Mouse (Mus musculus) neural tube, embryonic 11.5 days (tissue): ENCODE data around the gene Ccsap. TPM values are rescaled to one million over a fixed set of nuclear protein-coding genes. Genes with fewer than 3 reads are reported as not detected.

Experiments
- ATAC-seq: fragments of 200-750 bp; cut with Nextera tagmentation; 2 replicates; pipeline ENCODE4 v1.8.0; 2017; ENCODE audit warnings: moderate number of reproducible peaks, mild to moderate bottlenecking, moderate TSS enrichment, moderate library complexity; ENCODE audit not compliant: insufficient read depth, low FRiP score, low TSS enrichment
- DNase-seq: peaks from one replicate; pipeline ENCODE4 v3.0.0-alpha.2; 2015; ENCODE audit warnings: low spot score
- H3K27ac ChIP-seq: fragments of 300-500 bp; sonication (generic); 2 replicates; pipeline ENCODE4 v1.5.1; 2014; ENCODE audit warnings: low read depth, mild to moderate bottlenecking, low read length
- H3K27me3 ChIP-seq: fragments of 300-500 bp; sonication (generic); 2 replicates; pipeline ENCODE4 v1.6.1; 2014; ENCODE audit warnings: mild to moderate bottlenecking, low read length, mixed read lengths; ENCODE audit not compliant: control insufficient read depth, insufficient read depth
- H3K36me3 ChIP-seq: fragments of 300-500 bp; sonication (generic); 2 replicates; pipeline ENCODE4 v1.6.1; 2014; ENCODE audit warnings: mild to moderate bottlenecking, low read length, moderate library complexity, mixed read lengths; ENCODE audit not compliant: control insufficient read depth, insufficient read depth
- H3K4me1 ChIP-seq: fragments of 300-500 bp; sonication (generic); 2 replicates; pipeline ENCODE4 v1.6.1; 2014; ENCODE audit warnings: low read length, mixed read lengths; ENCODE audit not compliant: control insufficient read depth, insufficient read depth
- H3K4me2 ChIP-seq: fragments of 300-500 bp; sonication (generic); 2 replicates; pipeline ENCODE4 v1.6.1; 2014; ENCODE audit warnings: low read depth, mild to moderate bottlenecking, moderate library complexity
- H3K4me3 ChIP-seq: fragments of 300-500 bp; sonication (generic); 2 replicates; pipeline ENCODE4 v1.5.1; 2014; ENCODE audit warnings: low read depth, low read length
- H3K9ac ChIP-seq: fragments of 300-500 bp; sonication (generic); 2 replicates; pipeline ENCODE4 v1.6.1; 2014; ENCODE audit warnings: mild to moderate bottlenecking, low read length
- H3K9me3 ChIP-seq: fragments of 300-500 bp; sonication (generic); 2 replicates; pipeline ENCODE4 v1.6.1; 2016; ENCODE audit warnings: low read length; ENCODE audit not compliant: control insufficient read depth
- WGBS: fragments of 180-500 bp; shearing (Covaris S2); extraction: QIAGEN DNeasy Blood & Tissue Kit; methylation state at CpG from one replicate; pipeline ENCODE4 v1.1.7; 2014; 5-methylcytosine and 5-hydroxymethylcytosine counted together
- polyA plus RNA-seq: library from polyadenylated mRNA; unstranded; fragments of >200 nt; fragmentation: Nextera tagmentation; extraction: Ambion mirVana; gene quantifications from 2 replicates; pipeline ENCODE4 v1.2.1, GENCODE M21; 2014

The Ccsap gene
- polyA plus RNA-seq, 1 experiment from 2014 or later, result 6.7 TPM

- Histone ChIP-seq H3K4me1 (no peaks in the 10 kb centered on the region), H3K27me3 (no peaks in the 10 kb centered on the region), H3K27ac (no peak overlapping the region), H3K36me3 (no peaks in the 10 kb centered on the region), H3K4me2 (no peak overlapping the region), H3K4me3 (no peak overlapping the region), H3K9me3 (no peaks in the 10 kb centered on the region), H3K9ac (no peak overlapping the region)
- ATAC-seq, result no peak
- 83% methylated on average over 9 of the region's 9 CpGs for WGBS
- no peak for DNase-seq
Observed at GRCm38 (mm10) chr8:123872048-123872447, 12.0 kb upstream of the Ccsap start.

GRCm38 (mm10) chr8:123866971-123867370, 7.0 kb upstream of the Ccsap start:
- 49% methylated on average over 5 of the region's 5 CpGs for WGBS
- Histone ChIP-seq H3K36me3 (no peaks in the 10 kb centered on the region), H3K9ac (no peak overlapping the region), H3K4me2 (no peak overlapping the region), H3K4me1 (no peaks in the 10 kb centered on the region), H3K27ac (no peak overlapping the region), H3K27me3 (peaks cover 5% of the 10 kb centered on the region; the same call in 1 of the 2 replicates), H3K4me3 (no peak overlapping the region), H3K9me3 (no peaks in the 10 kb centered on the region)
- ATAC-seq (no peak), DNase-seq (no peak)

- ATAC-seq (no peak), DNase-seq (no peak)
- H3K4me3 ChIP-seq, result no peak overlapping the region
- H3K9me3 ChIP-seq, result no peaks in the 10 kb centered on the region
- no peak overlapping the region for H3K9ac ChIP-seq
- 82% methylated on average over 7 of the region's 7 CpGs for WGBS
- H3K36me3 ChIP-seq, result no peaks in the 10 kb centered on the region
- no peaks in the 10 kb centered on the region for H3K4me1 ChIP-seq
- no peak overlapping the region for H3K4me2 ChIP-seq
- no peak overlapping the region for H3K27ac ChIP-seq
- peaks cover 9% of the 10 kb centered on the region for H3K27me3 ChIP-seq
Observed at GRCm38 (mm10) chr8:123865786-123866185, 5.8 kb upstream of the Ccsap start.

- no peak overlapping the region for H3K4me2 ChIP-seq
- no peak overlapping the region for H3K27ac ChIP-seq
- WGBS, result 83% methylated on average over 4 of the region's 4 CpGs
- peak overlapping the region; percentile 93; the same call in 1 of the 2 replicates for H3K4me3 ChIP-seq
- H3K27me3 ChIP-seq, result peaks cover 18% of the 10 kb centered on the region
- H3K9ac ChIP-seq, result no peak overlapping the region
- H3K4me1 ChIP-seq, result no peaks in the 10 kb centered on the region
- DNase-seq, result no peak
- no peaks in the 10 kb centered on the region for H3K9me3 ChIP-seq
- ATAC-seq, result no peak
- H3K36me3 ChIP-seq, result no peaks in the 10 kb centered on the region
Observed at GRCm38 (mm10) chr8:123860386-123860785, 377 bp upstream of the Ccsap start.

GRCm38 (mm10) chr8:123858941-123859647, 915 bp downstream of the Ccsap start:
- peak overlapping the region; percentile 91 for H3K4me2 ChIP-seq
- DNase-seq (peak; percentile 94), ATAC-seq (peak; percentile 92)
- no peaks in the 10 kb centered on the region for H3K4me1 ChIP-seq
- peak overlapping the region; percentile 42; the same call in 1 of the 2 replicates for H3K27ac ChIP-seq
- peaks cover 18% of the 10 kb centered on the region for H3K27me3 ChIP-seq
- peak overlapping the region; percentile 93 for H3K4me3 ChIP-seq
- WGBS, result under 1% methylated on average over 74 of the region's 79 CpGs
- no peaks in the 10 kb centered on the region for H3K36me3 ChIP-seq
- peak overlapping the region; percentile 81 for H3K9ac ChIP-seq
- no peaks in the 10 kb centered on the region for H3K9me3 ChIP-seq

GRCm38 (mm10) chr8:123858574-123858940, 1.5 kb downstream of the Ccsap start:
- Histone ChIP-seq H3K36me3 (no peaks in the 10 kb centered on the region), H3K9ac (peak overlapping the region; percentile 81), H3K27me3 (peaks cover 18% of the 10 kb centered on the region), H3K4me2 (peak overlapping the region; percentile 91), H3K27ac (no peak overlapping the region), H3K4me3 (peak overlapping the region; percentile 93), H3K9me3 (no peaks in the 10 kb centered on the region), H3K4me1 (no peaks in the 10 kb centered on the region)
- ATAC-seq (no peak), DNase-seq (no peak)
- 0% methylated on average over 17 of the region's 17 CpGs for WGBS

- Histone ChIP-seq H3K4me2 (no peak overlapping the region), H3K4me1 (no peaks in the 10 kb centered on the region), H3K27ac (no peak overlapping the region), H3K4me3 (no peak overlapping the region), H3K9ac (no peak overlapping the region), H3K36me3 (no peaks in the 10 kb centered on the region), H3K9me3 (no peaks in the 10 kb centered on the region), H3K27me3 (peaks cover 14% of the 10 kb centered on the region)
- DNase-seq, result no peak
- 66% methylated on average over 3 of the region's 3 CpGs for WGBS
- no peak for ATAC-seq
Observed at GRCm38 (mm10) chr8:123857361-123857760, 2.6 kb downstream of the Ccsap start.

GRCm38 (mm10) chr8:123854733-123855475, 5.1 kb downstream of the Ccsap start:
- Histone ChIP-seq H3K4me1 (no peaks in the 10 kb centered on the region), H3K9me3 (no peaks in the 10 kb centered on the region), H3K4me3 (no peak overlapping the region), H3K9ac (no peak overlapping the region), H3K27me3 (0 out of 2 replicates have a peak, but pooled peaks cover 2% of the 10 kb centered on the region), H3K36me3 (no peaks in the 10 kb centered on the region), H3K4me2 (no peak overlapping the region), H3K27ac (no peak overlapping the region)
- no peak for DNase-seq
- 86% methylated on average over 9 of the region's 9 CpGs for WGBS
- ATAC-seq, result no peak

GRCm38 (mm10) chr8:123854252-123854651, 5.8 kb downstream of the Ccsap start:
- H3K9ac ChIP-seq, result no peak overlapping the region
- WGBS, result 93% methylated on average over 1 of the region's 1 CpGs
- no peak overlapping the region for H3K27ac ChIP-seq
- no peak overlapping the region for H3K4me2 ChIP-seq
- no peaks in the 10 kb centered on the region for H3K9me3 ChIP-seq
- H3K27me3 ChIP-seq, result no peaks in the 10 kb centered on the region
- ATAC-seq, result no peak
- H3K4me1 ChIP-seq, result no peaks in the 10 kb centered on the region
- DNase-seq, result no peak
- no peak overlapping the region for H3K4me3 ChIP-seq
- no peaks in the 10 kb centered on the region for H3K36me3 ChIP-seq
